Mouse (Mus musculus): ENCODE measurements around the gene Fam186a.

Fam186a gene

DNA sequence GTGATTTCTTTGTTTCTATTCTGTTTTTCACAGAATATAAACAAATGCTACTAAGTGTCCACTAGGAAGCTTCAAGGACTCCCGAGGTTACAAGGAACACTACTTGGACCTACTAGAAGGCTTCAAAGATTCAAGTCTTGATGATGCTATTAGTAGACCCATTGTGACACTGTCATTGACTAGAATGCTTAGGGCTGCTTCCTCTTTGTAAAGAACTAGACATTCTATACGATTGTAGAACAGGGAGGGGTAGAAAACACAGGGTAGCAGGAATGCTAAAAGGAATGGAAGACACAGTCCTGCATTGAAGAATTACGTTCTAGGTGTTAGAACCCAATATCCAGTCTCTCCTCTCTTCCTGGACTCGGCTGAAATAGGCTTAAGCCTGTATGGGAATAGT lies at the start of gene Fam186a:
Gene Fam186a, minus strand, starts transcription at position 101 of the 400 bp plus-strand sequence.
- WGBS: 83% methylated on average over 4 of the region's 4 CpGs

- WGBS: 82% methylated on average over 7 of the region's 7 CpGs
Measured at GRCm38 (mm10) chr15:100004677-100005273, 37.9 kb upstream of the Fam186a start.

DNA sequence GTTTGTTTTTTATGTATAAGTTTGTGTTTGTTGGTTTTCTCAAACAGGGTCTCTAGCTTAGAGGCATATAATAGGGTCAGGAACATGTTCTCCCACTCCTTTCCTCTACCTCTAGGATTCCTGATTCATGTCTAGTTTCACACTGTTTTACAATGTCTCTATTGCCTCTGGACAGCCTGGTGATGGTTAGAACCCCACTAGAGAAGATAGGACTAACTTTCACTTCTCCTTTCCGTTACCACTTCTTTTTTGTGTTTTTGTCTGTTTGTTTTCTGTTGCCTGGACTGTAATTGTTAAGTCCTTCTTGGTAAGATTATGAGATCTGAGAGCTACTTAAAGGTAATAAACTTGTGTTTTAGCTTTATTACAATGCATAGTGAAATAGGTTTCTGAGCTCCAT lies 32.5 kb upstream of the Fam186a start:
- WGBS: 88% methylated on average over 1 of the region's 1 CpGs

- WGBS: 92% methylated on average over 6 of the region's 6 CpGs
Measured at GRCm38 (mm10) chr15:99997114-99997804, 30.4 kb upstream of the Fam186a start.

DNA sequence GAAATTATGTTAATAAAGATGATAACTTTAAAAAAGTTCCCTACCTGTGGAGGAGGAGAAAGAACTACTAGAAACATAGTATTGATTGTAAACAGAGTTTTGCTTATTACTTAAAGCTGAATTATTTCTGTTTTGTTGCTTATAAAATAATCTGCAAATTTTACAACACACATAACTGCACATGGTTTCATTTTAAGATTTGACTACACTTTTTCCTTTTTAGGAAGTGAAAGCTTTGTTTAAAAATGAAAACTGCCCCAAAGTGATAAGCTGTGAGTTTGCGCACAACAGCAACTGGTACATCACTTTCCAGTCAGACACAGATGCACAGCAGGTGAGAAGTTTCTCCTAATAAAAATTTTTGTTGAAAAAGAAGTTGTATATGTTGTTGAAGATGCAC lies 26.2 kb upstream of the Fam186a start:
- WGBS: 100% methylated on average over 1 of the region's 1 CpGs

DNA sequence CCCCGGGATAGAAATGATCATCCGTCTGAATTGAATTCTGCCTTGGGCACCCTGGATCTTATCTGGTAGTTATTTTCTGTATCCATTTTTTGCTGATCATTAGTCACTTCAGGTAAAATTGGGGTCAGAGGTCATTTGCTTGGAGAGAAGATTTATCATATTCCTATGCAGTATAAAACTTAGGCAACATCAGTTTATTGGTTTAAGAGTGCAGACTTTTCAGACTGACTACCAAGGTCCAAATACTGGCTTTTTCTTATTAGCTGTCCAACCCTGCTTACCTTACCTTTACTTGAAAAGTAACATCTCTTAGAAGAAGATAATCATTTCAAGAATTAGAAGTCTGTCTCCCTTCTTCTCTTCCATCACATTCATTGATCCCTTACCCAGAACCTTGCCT lies 12.9 kb upstream of the Fam186a start:
- 91% methylated on average over 2 of the region's 2 CpGs for WGBS

DNA sequence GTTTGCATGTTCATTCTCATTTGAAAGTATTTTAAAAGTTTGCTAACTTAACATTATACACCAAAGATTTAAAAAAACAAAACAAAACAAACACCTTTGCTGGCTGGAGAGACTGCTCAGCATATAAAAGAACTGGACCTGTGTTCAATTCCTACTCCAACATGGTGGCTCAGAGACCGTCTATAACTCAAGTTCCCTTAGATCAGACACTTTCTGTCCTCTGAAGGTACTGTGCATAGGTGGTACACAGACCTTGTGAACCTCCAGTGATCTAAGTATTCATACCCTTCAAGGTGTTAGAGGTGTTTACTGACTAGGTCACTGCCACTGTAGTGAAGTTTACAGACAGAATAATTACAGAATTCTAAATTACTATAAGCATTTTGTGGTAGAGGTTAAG lies 12.4 kb upstream of the Fam186a start:
- 81% methylated on average over 1 of the region's 1 CpGs for WGBS

- 94% methylated on average over 2 of the region's 2 CpGs for WGBS
Measured at GRCm38 (mm10) chr15:99976121-99976520, 9.3 kb upstream of the Fam186a start.

GRCm38 (mm10) chr15:99974476-99975220 lies 7.8 kb upstream of the Fam186a start:
- 56% methylated on average over 2 of the region's 2 CpGs for WGBS

DNA sequence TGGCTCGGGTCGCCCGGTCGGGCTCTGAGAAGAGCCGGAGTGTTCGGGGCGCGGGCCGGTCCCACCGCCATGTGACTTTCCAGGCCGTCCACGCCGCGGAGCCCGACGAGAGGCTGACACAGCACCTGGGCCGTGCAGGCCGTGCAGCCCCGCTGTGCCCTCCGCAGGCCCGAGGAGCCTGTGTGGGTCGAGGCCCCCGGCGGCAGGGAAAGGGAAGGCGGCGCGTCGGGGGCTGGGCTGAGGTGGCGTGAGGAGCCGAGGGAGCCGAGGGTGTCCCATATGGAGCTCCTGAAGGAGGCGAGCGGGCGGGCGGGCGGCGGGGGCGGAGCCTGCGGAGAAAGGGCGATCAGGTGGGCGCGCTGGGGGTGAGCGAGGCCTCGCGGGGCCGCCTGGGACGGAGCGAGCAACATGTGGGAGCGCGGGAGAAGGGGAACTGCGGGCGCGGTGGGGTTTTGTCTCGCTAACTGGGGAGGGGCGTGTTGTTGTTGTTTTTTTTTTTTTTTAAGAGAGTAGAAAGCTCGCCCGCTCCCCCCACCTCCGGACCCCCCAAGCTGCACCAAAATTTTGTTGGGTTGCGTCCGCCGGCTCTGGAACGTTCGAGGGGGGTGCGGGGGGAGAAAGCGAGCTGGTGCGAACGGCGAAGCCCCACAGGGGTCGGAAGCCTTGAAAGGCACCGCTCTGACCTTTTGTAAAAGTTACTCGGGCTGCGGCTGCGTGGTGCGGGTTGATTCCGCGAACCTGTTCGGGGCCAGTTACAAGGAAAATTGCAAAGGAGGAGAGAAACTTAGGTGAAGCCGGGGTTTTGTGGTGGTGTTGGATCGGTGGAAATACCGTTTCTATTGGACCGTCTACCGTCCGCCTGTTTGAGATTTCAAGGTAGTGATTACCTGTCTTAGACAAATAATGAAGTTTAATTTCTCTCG lies 6.4 kb upstream of the Fam186a start:
- 1% methylated on average over 84 of the region's 84 CpGs for WGBS

GRCm38 (mm10) chr15:99972361-99972988 lies 5.6 kb upstream of the Fam186a start:
- WGBS: under 1% methylated on average over 50 of the region's 50 CpGs

GRCm38 (mm10) chr15:99970606-99971005 lies 3.7 kb upstream of the Fam186a start:
- 68% methylated on average over 1 of the region's 1 CpGs for WGBS

- WGBS: 89% methylated on average over 6 of the region's 6 CpGs
Measured at GRCm38 (mm10) chr15:99969765-99970164, 2.9 kb upstream of the Fam186a start, which contains the start of gene Larp4. Gene Larp4, plus strand, starts transcription at chr15:99970065.

- 93% methylated on average over 8 of the region's 8 CpGs for WGBS
Measured at GRCm38 (mm10) chr15:99965103-99965775, 1.6 kb downstream of the Fam186a start.

- 74% methylated on average over 4 of the region's 4 CpGs for WGBS
Measured at GRCm38 (mm10) chr15:99955324-99955723, 11.5 kb downstream of the Fam186a start.

DNA sequence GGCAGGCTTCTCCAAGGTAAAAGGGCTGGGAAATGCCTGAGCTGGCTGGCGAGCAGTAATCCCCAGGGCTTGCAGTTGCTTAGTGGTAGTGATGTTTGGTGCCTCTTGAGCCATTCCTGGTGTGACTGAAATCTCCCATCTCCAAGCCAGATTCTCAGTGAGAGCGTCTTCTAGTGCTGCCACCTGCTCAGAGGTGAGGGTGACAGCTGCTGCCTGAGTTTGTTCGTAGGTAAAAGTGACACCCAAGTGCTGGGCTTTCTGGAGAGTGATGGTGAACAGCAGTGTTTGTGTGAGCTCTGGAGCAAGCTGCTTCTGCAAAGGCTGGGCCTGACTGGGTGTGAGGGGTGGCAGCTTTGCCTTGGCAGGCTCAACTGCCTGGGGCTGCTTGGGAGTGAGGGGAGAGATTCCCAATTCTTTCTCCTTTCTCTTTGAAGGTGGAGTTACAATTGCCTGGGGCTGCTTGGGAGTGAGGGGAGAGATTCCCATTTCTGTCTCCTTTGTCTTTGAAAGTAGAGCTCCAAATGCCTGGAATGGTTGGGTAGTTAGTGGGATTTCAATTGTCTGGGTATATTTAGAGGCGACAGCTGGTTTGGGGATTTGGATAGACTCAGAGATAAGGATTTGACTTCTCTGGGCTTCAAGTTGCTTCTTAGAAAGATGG lies 25.8 kb downstream of the Fam186a start:
- 77% methylated on average over 4 of the region's 4 CpGs for whole genome bisulfite sequencing

DNA sequence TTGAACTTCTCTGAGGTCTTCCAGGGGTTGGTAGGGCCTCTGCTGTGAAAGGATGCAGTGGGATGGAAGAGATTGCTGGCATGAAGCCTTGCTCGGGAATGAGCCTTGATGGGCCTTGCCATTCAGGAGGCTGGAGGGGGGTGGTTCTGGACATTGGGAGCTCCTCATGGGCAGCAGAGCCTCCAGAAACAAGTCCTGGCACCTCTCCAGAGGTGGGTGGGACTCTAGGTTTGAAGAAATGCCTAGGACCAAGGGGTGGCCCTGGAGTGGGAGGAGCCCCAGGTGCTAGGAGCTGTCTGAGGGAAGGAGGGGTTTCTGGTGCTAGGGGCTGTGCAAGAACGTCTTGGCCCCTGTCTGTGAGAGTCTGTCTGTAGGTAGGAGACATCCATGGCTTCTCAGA lies 26.4 kb downstream of the Fam186a start:
- WGBS: 74% methylated on average over 2 of the region's 2 CpGs

DNA sequence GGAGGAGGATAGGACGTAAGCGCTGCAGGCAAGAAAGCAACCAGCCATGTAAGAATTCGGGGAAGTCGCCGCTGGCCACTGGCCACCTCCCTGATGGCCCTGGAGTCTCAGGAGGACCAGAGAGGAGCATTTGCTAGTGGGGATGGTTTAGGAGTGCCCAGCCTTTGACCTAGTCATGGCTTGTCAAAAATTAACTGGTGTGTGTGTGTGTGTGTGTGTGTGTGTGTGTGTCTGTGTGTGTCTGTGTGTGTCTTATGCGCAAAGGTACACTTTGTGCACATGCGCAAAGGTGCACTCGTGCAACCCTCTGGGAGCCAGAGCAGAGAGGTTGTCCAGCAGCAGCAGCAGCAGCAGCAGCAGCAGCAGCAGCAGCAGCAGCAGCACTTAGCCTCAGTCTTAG lies 29.0 kb downstream of the Fam186a start:
- 94% methylated on average over 8 of the region's 8 CpGs for WGBS

DNA sequence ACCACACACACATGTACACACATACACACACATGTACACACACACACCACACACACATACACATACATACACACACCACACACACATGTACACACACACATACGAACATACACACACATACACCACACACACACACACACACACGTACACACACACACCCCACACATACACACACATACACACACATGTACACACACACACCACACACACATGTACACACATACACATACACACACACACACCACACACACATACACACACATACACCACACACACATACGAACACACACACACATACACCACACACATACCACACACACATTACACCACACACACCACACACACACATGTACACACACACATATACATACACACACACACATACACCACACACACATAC lies 30.2 kb downstream of the Fam186a start:
- WGBS: 93% methylated on average over 3 of the region's 3 CpGs

DNA sequence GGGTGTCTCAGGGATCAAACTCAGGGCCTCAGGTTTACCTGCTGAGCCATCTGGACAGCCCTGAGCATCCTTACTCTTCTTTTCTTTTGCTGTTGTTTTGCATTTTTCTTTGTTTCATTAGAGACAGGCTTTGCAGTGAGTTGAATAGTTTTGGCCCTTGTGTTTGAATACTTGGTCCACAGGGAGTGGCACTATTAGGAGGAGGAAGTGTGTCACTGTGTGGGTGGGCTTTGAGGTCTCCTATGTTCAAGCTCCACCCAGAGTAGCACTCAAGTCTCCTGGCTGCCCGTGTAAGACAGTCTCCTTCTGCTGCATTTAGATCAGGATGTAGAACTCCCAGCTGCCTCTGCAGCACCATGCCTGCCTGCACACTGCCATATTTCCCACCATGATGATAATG lies 32.4 kb downstream of the Fam186a start:
- WGBS: 42% methylated on average over 1 of the region's 1 CpGs

Measured in cerebral cortex, adult 2 months (tissue).